Mouse (Mus musculus) spleen, postnatal 4 days (tissue): ENCODE data around the gene Galnt17.

Experiments
- DNase-seq, 2 experiments: peaks; one replicate each; pipeline ENCODE4 v3.0.0; 2022; ENCODE audit warnings: low spot score in 2 of 2

Galnt17 gene

DNA sequence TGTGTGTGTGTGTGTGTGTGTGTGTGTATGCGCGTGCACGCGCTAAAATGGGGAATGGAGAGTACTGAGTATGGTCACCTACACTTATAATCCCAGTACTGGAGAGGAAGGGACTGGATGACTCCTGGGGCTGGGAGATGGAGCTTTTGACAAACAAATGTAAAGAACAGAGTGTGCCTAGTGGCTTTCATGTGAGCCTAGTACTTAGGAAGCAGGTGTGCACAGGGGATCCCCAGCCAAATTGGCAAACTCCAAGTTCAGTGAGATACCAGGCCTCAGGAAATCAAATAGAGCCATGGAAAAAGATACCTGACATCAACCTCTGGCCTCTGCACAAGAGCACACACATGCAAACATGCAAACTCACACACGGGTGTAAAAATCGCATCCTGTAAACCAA is 61.7 kb downstream of the Galnt17 start:
- no peak for DNase-seq

DNA sequence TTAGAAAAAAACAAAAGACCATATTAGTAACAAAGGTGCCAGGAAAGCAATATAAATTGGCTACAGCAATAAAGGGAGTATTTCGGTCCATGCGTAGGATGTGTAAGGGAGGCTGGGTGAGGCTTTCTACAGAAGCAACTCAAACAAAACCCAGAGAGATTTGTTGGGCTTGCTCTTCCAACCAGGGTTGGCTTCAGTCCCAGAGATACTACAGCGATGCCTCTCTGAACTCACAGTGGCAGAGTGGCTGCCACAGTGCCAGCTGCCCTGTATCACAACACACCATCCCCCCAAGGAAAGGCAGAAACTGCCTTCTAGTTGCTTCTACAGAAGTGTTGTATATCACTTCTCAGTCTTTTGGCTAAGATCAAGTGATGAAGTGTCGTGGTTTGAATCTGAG is 66.6 kb downstream of the Galnt17 start:
- no peak for DNase-seq

DNA sequence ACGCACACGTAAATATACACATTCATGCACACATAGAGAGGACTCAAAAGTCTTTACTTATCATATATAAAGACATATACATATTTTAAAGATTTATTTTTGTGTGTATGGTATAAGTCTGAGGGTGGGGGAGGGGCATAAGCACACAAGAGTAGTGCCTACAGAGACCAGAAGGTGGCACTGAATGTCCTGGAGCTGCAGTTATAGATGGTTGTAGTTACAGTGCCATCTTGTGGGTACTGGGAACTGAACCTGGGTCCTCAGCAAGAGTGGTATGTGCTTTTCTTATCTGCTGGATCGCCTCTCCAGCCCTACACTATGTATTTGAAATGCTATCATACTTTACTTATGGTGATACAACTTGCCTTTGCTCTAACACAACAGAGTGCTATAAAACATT is 68.5 kb downstream of the Galnt17 start:
- DNase-seq = no peak

DNA sequence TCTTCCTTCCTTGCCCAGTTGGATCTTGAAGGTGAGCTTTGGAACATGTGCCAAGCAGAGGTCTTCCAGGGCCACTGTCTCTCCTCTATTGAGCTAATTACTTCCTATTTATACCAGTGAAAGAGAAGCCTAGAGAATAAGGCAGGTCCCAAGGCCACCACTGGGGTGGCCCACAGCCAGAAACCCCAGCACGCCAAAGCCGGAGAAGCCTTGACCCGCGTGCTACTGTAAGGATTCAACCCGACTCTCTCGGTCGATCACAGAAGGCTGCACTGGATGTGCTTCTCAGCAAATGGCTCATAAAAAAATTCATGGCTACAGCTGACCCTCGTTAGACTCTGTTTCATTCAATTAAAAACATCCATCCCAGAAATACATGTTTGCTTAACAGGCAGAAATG is 71.4 kb downstream of the Galnt17 start:
- no peak for DNase-seq

DNA sequence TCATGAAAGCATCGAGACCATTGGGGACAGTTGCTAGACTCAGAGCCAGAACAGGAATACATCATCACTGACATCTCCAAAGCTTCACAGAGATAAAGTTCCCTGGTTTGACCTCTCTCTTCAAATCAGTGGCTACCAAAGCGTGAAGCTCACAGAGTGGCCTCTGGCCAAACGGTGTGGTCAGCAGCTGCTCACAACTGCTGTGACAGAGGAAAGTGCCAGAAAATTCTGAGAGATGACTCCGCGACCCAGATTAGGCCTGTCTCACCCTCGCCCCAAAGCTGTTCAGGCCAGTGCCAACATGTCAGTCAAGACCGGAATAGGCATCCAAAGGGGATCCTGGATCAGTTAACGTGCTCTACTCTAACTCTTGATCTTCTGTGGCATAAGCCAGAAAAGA is 74.5 kb downstream of the Galnt17 start:
- no peak for DNase-seq

DNA sequence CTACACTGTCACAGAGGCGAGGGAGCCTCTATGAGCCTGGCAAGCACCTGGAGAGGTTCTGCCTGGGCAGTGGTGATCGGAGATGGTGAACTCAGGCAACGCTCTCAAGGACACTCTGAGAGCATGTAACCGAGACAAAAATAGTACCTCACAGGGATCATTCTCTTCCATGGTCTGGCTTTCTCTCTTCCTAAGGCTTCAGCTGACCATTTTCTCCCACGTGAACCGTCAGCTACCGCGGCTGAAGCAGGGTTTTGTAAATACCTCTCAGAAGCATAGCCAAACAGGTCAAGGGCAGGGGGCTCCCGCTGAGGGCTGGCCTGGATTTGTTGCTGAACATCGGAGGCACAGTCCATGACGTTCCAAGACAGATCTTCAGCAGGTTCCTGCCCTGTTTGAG is 77.2 kb downstream of the Galnt17 start:
- no peak for DNase-seq

DNA sequence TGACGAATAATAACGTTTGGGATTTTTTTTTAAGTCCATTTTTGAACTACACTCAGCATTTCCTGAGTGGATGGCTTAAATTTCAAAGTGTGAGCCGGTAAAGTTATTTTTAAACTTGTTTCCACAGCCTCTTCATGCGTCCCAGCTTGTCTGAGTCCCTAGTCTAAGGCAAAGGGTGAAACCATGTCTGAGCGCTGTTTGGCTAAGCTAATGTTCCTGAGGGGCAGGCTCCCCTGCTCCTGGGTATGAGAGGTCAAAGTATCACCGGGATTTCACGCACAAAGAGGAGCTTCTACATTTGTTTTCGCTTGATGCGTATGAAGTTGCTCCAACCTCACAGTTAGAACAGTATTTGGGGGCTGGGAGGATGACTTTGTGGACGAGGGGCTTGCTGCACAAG is 78.6 kb downstream of the Galnt17 start:
- no peak for DNase-seq

DNA sequence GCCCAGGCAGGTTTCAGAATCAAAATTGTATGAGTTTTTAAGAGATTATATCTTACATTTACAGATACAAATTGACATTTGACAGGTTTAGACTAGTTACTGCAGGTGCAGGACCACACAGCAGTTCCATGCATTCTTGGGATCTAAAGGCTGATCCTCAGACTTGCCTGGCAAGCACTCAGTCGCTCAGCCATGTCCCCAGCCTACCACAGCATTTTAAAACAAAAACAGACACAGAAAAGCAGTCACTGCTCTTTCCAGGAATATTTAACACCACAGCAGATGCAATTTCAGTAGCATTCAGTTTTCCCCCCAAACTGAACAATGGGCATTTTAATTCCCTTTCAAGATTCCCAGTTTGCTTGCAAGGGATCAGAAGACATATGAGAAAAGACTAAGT is 84.9 kb downstream of the Galnt17 start:
- no peak for DNase-seq

DNA sequence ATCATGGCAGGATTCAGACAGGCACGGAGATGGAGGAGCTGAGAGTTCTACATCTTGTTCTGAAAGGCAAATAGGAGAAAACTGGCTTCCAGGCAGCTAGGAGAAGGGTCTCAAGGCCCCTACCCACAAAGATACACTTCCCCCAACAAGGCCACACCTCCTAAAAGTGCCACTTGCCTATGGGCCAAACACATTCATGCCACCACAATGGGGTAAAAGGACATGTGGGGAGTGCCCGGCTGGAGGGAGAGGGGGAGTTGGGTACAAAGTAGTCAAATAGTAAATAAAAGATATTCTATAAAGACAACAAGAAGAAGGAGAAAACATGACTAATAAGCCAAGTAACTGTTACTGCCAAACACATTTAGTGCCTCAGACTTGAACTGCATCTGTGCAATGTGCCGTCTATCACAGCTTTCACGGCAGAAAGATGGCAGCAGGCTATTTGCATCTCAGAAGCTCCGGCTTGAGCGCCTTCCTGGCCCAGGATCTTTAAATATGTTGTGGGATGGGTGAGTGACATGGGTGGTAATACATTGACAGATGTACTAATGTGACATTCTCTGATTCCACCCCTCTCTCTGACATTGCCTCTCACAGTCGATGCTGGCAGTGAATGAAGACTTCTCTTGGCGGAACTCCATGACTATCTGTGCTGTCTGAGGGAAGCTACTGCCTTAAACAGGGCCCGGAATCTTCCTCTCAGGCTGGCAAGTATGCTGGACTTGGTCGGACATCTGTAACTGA is 85.6 kb downstream of the Galnt17 start:
- no peak for DNase-seq

DNA sequence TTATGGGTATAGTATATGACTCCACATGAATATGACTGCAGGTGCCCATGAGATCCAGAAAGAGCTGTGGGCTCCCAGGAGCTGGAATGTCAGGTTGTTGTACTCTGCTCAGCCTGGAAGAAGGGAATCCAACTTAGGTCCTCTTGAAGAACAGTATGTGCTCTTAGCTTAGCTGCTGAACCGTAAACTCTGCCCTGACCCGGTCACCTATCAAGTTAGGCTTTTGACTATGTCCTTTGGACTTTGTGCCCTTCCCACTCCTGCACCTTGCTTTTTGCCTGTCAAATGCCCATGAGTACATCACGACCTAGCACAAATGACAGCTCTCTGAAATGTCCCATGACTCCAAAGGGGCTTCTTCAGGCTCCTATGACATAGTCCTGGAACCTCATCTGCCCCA is 90.1 kb downstream of the Galnt17 start:
- no peak for DNase-seq

DNA sequence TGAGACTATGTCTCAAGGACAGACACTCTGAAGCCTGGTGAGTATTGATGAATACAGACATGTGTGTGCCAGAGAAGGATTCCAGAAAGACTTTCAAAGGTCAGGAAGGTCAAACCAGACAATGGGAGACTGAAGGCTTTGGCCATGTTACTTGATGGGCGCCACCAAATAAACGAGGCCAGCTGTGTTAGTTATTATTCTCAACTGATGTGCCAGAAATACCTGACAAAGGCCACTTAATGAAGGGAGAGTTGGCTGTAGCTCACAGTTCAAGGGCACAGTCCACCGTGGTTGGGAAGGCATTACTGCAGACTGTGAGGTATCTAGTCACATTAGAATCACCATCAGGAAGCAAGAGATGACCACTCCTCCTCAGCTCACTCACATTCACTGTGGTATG is 96.7 kb downstream of the Galnt17 start:
- DNase-seq = no peak

DNA sequence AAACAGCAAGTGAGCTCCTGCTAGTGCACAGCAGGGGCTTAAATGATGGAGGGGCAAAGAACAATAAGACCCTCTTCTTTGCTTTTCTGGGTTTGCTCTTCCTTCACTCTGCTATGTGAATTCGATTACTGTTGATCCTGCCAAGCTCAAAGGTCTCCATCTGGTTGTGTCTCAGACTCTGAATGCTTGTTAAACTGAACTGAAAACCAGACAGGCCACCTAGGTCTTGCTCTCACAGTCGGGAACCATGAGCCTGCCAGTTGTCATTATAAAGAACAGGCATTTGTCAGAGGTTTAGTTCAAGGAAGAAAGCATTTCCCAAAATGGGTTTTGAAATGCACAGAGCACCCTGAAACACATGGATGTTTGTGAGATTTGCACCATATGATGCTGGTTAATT is 107.2 kb downstream of the Galnt17 start:
- DNase-seq = no peak

DNA sequence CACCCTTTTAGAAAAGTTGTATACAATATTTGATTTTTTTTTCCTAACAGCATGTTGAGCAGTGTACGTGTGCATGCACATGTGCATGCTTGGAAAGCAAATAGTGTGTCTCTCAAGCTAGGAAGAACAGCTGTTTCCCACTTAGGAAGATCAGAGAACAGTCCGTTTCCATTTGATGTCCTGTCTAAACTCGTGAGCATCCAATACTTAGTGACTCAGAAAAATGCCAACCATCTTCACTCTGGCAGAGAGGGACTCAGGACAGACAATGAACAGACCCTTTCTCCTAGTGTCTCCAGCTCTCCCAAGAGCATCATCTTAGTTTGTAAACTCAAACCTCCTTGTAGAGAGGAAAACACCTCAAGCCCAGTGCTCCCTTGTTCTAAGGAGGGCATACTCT is 116.0 kb downstream of the Galnt17 start:
- DNase-seq = no peak

DNA sequence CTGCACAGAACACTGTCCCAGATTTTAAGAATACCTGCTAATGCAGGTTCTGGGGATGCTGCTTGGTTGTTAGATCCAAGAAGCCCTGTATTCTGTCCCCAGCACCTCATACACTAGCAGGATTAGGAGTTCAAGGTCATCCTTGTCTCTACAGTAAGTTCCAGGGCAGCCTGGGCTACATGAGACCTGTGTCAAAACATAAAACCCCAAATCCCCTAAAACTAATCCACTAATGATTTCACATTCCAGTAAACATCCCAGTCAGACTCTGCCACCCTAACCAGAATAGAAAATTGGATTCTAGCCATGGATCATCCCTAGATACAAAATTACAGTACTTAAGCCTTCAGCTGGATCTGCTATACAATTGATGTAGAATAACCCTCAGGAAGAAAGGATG is 123.7 kb downstream of the Galnt17 start:
- DNase-seq = no peak

DNA sequence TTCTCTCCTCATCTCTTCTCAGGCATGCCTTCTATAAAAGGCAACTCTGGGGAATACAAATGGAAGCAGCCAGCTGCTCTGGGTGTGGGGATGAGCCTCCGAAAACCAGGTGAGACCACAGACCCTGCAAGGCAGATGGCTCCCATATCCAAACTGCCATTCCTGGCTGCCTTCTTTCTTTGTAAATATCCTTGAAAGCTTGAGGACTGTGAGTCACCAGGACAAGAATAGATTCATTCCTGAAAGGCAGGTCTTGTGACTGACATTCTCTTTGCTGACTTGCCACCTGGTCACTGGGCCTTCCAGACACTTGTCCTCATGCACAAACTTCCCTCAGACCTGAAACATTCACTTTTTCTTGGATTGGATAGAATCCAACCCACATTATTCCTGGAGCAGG is 127.1 kb downstream of the Galnt17 start:
- DNase-seq = no peak

DNA sequence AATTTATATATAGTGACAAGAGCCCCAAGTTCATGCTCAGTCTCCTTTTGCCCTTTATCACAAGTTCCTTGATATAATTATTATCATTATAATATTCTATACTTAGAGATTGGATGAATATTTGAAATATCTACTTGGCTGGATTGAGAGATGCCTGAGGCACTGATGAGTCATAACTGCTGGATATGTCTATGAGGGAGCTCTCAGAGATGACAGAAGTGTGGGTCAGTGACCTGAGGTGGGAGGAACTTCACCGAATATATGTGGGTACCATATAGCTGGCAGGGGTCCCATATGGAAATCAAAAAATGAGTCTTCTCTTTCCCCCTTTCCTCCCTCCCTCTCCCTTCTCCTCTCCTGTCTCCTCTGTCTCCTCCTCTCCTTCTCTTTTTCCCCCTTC is 127.5 kb downstream of the Galnt17 start:
- DNase-seq = no peak

DNA sequence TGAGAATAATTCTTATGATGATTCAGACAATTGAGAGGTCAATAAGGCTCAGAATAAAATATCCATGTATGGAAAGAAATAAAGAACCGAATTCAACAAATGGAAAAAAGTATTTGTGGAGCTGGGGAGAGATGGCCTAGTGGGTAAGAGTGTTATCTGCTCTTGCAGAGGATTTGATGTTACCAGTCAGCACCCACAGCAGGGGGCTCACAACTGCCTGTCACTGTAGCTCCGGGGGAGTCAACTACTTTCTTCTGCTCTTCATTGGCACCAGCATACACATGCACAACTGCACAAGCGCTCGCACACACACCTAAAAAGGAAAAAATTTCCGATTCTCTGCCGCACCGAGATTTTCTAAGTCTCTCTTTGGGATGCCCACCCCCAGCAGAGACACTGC is 130.4 kb downstream of the Galnt17 start:
- DNase-seq = no peak

DNA sequence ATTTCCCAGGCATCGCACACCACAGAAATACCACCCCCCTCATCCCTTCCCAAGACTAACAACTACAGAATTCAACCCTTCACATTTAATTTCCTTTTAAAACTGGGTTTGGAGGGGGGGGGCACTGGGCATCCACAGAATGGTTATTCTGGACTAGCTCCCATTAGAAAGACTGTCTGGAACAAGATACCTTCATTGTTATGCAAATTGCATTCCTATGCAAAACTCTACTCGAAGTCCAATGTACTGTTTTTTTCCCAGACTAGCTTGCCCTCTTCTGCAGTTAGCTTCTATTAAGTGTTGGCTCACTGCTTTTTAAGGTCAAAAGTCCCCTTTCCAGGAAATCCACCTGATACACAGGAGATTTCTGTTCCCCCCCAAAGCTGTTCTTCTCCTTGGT is 131.1 kb downstream of the Galnt17 start:
- no peak for DNase-seq

DNA sequence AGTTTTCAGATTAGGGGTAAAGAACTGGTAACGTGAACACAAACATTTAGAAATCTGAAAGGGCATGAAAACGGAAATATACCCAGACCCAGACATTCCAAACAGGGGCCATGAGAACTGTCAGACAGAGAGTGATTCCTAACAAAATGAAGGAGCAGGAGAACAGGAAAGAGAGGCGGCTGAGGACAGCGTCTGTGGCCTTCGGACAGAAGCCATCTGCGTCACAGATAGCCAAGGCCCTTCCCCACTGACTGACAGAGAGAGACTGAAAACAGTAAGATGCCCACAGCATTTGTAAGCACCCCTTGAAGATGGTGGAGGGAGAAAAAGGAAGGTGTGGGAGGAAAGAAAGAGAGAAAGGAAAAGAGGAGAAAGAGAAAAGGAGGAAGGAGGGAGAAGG is 139.1 kb downstream of the Galnt17 start:
- DNase-seq = no peak

DNA sequence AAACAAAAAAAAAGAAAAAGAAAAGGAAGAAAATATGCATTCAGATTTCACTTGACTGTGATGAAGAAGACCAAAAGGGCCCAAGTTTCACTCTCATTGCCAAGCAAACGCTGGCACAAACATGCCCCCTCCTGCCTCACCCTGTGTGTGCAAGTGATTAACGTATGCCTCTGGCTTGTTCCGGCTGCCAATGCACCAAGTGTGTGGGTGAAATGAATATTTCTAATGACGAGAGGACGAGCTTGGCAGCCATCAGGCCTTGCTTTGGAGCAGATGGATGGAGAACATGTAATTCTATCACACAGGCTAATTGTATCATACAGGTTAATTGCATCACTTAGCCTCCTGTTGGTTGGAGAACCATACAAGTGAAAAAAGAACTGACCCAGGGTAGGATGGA is 140.9 kb downstream of the Galnt17 start:
- DNase-seq = no peak

DNA sequence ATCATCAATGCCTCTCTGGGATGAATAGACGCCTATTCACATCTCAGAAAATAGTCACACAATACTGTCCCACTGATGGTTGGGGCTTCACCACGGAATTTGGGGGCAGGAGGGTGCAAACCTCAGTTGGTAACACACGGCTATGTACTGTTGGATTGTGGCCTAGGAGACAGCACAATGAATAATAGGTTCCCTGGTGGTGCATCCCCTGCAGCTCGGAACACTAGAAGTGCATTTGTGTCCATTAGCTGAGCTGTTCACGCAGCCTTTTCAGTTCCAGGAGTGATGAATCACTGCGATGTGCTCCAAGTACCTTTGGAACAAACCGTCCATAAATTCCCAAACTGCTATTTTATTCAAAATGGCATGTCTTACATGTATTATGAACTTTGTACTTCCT is 142.6 kb downstream of the Galnt17 start:
- no peak for DNase-seq

DNA sequence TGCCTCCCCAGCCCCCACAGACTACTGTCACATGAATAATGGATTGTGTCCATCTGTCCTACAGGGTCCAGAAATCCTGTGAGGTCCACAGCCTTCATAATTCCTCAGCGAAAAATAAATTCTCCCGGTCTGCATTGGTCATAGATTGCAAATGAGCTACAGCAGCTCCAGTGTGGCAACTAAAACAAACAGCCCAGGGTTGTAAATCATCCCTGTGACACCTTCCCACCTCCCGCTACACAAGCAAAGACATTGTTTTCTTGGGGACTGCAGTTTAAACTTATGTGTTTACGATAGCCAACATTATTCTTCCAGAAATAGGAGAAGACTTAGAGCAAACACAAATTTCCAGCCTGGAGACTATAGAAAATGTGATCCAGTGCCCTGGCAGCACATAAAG is 150.4 kb downstream of the Galnt17 start:
- no peak for DNase-seq

DNA sequence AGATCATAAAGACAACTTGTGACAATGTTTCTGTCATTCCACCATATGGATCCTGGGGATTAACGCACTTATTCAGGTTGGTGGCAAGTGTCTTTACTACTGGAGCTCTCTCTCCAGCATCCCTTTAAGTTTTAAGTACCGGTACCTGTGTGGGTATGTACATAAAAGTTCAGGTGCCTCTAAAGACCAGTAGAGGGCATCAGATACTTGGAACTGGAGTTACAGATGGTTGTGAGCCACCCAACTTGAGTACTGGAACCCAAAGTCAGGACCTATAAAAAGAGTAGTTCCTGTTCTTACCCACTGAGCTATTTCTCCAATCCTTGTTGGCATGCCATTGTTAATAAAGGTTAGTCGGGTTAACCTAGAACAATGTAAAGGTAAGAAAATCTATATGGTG is 152.0 kb downstream of the Galnt17 start:
- DNase-seq = no peak

DNA sequence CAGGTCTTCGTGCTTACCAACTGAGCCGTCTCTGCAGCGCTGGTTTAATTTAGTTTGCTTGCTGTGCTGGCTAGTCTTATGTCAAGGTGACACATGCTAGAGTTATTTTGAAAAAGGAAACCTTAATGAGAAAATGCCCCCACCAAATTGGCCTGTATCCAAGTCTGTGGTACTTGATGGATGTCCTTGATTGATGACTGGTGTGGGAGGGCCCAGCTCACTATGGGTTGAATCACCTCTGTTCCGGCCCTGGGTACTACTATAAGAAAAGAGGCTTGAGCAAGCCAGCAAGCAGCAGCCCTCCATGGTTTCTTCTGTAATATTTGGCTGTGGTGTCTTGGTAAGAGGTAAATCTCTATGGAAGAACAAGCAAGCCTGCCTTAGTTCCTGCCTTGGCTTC is 165.7 kb downstream of the Galnt17 start:
- DNase-seq = no peak
